Mouse (Mus musculus) forelimb bud, embryonic 11.5 days (tissue): ENCODE results near the gene Heca.
"Not testable (repeated sequence)": the region's sequence is repeated elsewhere in the genome, so short reads cannot be mapped to it uniquely, and the experiment has no call there.

ENCODE experiments used
- DNase-seq: peaks from one replicate; pipeline ENCODE4 v3.0.0-alpha.2; 2012; ENCODE audit warnings: low read depth, low spot score

Heca gene

GRCm38 (mm10) chr10:17947960-17948730 lies at the start of gene Heca:
TSS of gene Heca (minus strand) at chr10:17948067.
- DNase-seq, result peak; percentile 96

- no peak for DNase-seq
These were observed 42.7 kb upstream of the Heca start for GRCm38 (mm10) chr10:17990576-17990975.

GRCm38 (mm10) chr10:17989136-17989535 lies 41.3 kb upstream of the Heca start:
- DNase-seq, result no peak

- no peak for DNase-seq
These were observed 40.1 kb upstream of the Heca start for GRCm38 (mm10) chr10:17987823-17988423.

GRCm38 (mm10) chr10:17983313-17983712 lies 35.4 kb upstream of the Heca start:
- DNase-seq, result no peak

GRCm38 (mm10) chr10:17966090-17966489 lies 18.2 kb upstream of the Heca start:
- no peak for DNase-seq

- DNase-seq, result no peak
These were observed 2.9 kb upstream of the Heca start for GRCm38 (mm10) chr10:17950761-17951160.

- peak; percentile 28 for DNase-seq
These were observed 526 bp downstream of the Heca start for GRCm38 (mm10) chr10:17947175-17947906.

GRCm38 (mm10) chr10:17946799-17947174 lies 1.1 kb downstream of the Heca start:
- not testable (repeated sequence) for DNase-seq

GRCm38 (mm10) chr10:17946046-17946445 lies 1.8 kb downstream of the Heca start:
- no peak for DNase-seq

- DNase-seq, result no peak
These were observed 14.2 kb downstream of the Heca start for GRCm38 (mm10) chr10:17933622-17934021.

GRCm38 (mm10) chr10:17932131-17932530 lies 15.7 kb downstream of the Heca start:
- DNase-seq, result no peak

GRCm38 (mm10) chr10:17931157-17931556 lies 16.7 kb downstream of the Heca start:
- DNase-seq, result no peak

GRCm38 (mm10) chr10:17930445-17931083 lies 17.3 kb downstream of the Heca start:
- DNase-seq, result no peak

- no peak for DNase-seq
These were observed 22.7 kb downstream of the Heca start for GRCm38 (mm10) chr10:17925200-17925599.

GRCm38 (mm10) chr10:17924166-17924565 lies 23.7 kb downstream of the Heca start:
- DNase-seq, result no peak

- no peak for DNase-seq
These were observed 26.5 kb downstream of the Heca start for GRCm38 (mm10) chr10:17921381-17921780.

- DNase-seq, result no peak
These were observed 27.9 kb downstream of the Heca start for GRCm38 (mm10) chr10:17919971-17920370.

- DNase-seq, result no peak
These were observed 28.8 kb downstream of the Heca start for GRCm38 (mm10) chr10:17919032-17919431.

GRCm38 (mm10) chr10:17908731-17909130 lies 39.1 kb downstream of the Heca start:
- DNase-seq, result no peak

- DNase-seq, result not testable (repeated sequence)
These were observed 41.5 kb downstream of the Heca start for GRCm38 (mm10) chr10:17906405-17906804.

- DNase-seq, result no peak
These were observed 44.4 kb downstream of the Heca start for GRCm38 (mm10) chr10:17903449-17903848.
